ENCODE assay signal across 8 mouse cellular contexts in the genomic region with DNA sequence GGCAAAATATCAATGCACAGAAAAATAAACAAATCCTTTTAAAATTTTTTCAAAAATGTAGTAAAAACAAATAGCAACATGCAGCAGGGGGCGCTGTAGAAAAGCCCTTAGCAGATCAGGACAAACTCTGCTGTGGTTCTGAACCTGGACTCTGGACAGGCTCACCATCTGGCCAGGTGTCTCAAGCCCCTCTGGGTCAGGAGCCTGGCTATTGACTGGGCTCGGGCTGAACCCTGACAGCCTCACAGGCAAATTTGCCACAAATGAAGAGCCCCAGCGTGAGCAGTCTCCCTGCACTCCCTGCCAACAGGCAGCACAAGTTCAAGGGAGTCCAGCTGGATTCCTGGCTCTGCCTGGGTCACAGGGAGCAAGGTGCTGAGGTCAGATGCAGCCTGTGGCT. TPM values are rescaled to one million over a fixed set of nuclear protein-coding genes. Genes with fewer than 3 reads are reported as not detected.
DNase-seq lines count a peak whose midpoint lies in the region; ATAC-seq and TF ChIP-seq lines count a peak whose summit lies in the region.

No protein-coding gene starts in this region.

- TF ChIP-seq CTCF in layer of hippocampus, adult 2 months (conservative IDR thresholded peaks at IDR 0.05), result peak; percentile 88
- peak; percentile 39 for TF ChIP-seq CTCF in ES-Bruce4 (IDR thresholded peaks at IDR 0.05; ENCODE audit: low read depth, low read length)

- no peaks in the 10 kb centered on the region for H3K27me3 ChIP-seq in ES-Bruce4 (ENCODE audit: control insufficient read depth, insufficient read depth, low read length, poor library complexity, severe bottlenecking)
- H3K27me3 ChIP-seq in liver, embryonic 16.5 days (ENCODE audit: control insufficient read depth, insufficient read depth, low read depth, low read length), result peaks cover 4% of the 10 kb centered on the region; the same call in 1 of the 2 replicates
- no peaks in the 10 kb centered on the region for H3K27me3 ChIP-seq in hindbrain, embryonic 14.5 days (ENCODE audit: control insufficient read depth, insufficient read depth, low read length)

- H3K4me2 ChIP-seq in liver, embryonic 16.5 days (ENCODE audit: low read depth, low read length), result no peak overlapping the region
- no peak overlapping the region for H3K4me2 ChIP-seq in hindbrain, embryonic 14.5 days (replicated peaks)

- no peaks in the 10 kb centered on the region for H3K36me3 ChIP-seq in ES-Bruce4 (ENCODE audit: control insufficient read depth, insufficient read depth, low read length, poor library complexity, severe bottlenecking)
- no peaks in the 10 kb centered on the region for H3K36me3 ChIP-seq in liver, embryonic 16.5 days (ENCODE audit: control insufficient read depth, insufficient read depth)
- no peaks in the 10 kb centered on the region for H3K36me3 ChIP-seq in hindbrain, embryonic 14.5 days (replicated peaks; ENCODE audit: control insufficient read depth, insufficient read depth)

- H3K27ac ChIP-seq in layer of hippocampus, adult 2 months, result no peak overlapping the region
- no peak overlapping the region for H3K27ac ChIP-seq in ES-Bruce4 (ENCODE audit: insufficient read depth, low read length)
- H3K27ac ChIP-seq in liver, embryonic 16.5 days (ENCODE audit: low read length), result no peak overlapping the region
- no peak overlapping the region for H3K27ac ChIP-seq in hindbrain, embryonic 14.5 days

- no peak overlapping the region for H3K4me3 ChIP-seq in layer of hippocampus, adult 2 months
- no peak overlapping the region for H3K4me3 ChIP-seq in ES-Bruce4 (ENCODE audit: low read depth, low read length)
- H3K4me3 ChIP-seq in liver, embryonic 16.5 days (ENCODE audit: low read depth, low read length), result no peak overlapping the region
- no peak overlapping the region for H3K4me3 ChIP-seq in hindbrain, embryonic 14.5 days (replicated peaks; ENCODE audit: low read length)

- no peak for DNase-seq in layer of hippocampus, adult 2 months (ENCODE audit: low spot score in 2 of 2)
- DNase-seq in layer of hippocampus, adult 9-11 months, result no peak
- peak; percentile 17 for DNase-seq in adrenal gland, adult 8-10 months
- DNase-seq in gastrocnemius, postnatal 10 days, result peak; percentile 69
- DNase-seq in thymus, postnatal 0 days (ENCODE audit: low spot score), result peak; percentile 63
- no peak for DNase-seq in hindbrain, embryonic 14.5 days (ENCODE audit: low spot score)

- peaks cover 1% of the 10 kb centered on the region for H3K4me1 ChIP-seq in ES-Bruce4 (ENCODE audit: control insufficient read depth, insufficient read depth, low read length)
- no peaks in the 10 kb centered on the region for H3K4me1 ChIP-seq in liver, embryonic 16.5 days (ENCODE audit: control insufficient read depth, low read depth, low read length)
- no peaks in the 10 kb centered on the region for H3K4me1 ChIP-seq in hindbrain, embryonic 14.5 days (replicated peaks; ENCODE audit: control insufficient read depth, insufficient read depth, low read length)

- WGBS in liver, embryonic 16.5 days (ENCODE audit: insufficient replicate concordance), result 13% methylated on average over 3 of the region's 3 CpGs
- 15% methylated on average over 3 of the region's 3 CpGs for WGBS in hindbrain, embryonic 14.5 days

- no peak overlapping the region for H3K9ac ChIP-seq in ES-Bruce4 (ENCODE audit: low read depth, poor library complexity, severe bottlenecking)
- no peak overlapping the region for H3K9ac ChIP-seq in liver, embryonic 16.5 days (ENCODE audit: low read depth, low read length)
- no peak overlapping the region for H3K9ac ChIP-seq in hindbrain, embryonic 14.5 days

- ATAC-seq in liver, embryonic 16.5 days (ENCODE audit: low read depth), result 0 out of 2 replicates have a peak, but pooled peaks have one; percentile 5
- ATAC-seq in hindbrain, embryonic 14.5 days (ENCODE audit: low FRiP score), result no peak

- TF ChIP-seq EP300 in ES-Bruce4 (IDR thresholded peaks at IDR 0.05; ENCODE audit: insufficient read depth, low read depth, low read length), result no peak

- no peak for TF ChIP-seq POLR2A in ES-Bruce4 (IDR thresholded peaks at IDR 0.05; ENCODE audit: insufficient read depth, low read length)

- H3K9me3 ChIP-seq in ES-Bruce4 (replicated peaks; ENCODE audit: control insufficient read depth, insufficient read depth, low read length, poor library complexity, severe bottlenecking), result no peaks in the 10 kb centered on the region
- no peaks in the 10 kb centered on the region for H3K9me3 ChIP-seq in liver, embryonic 16.5 days (replicated peaks; ENCODE audit: control insufficient read depth, low read length)
- H3K9me3 ChIP-seq in hindbrain, embryonic 14.5 days (ENCODE audit: control insufficient read depth, low read length), result no peaks in the 10 kb centered on the region

RNA-seq across cellular contexts. Expression of gene Anxa4, which starts 20.0 kb away (rescaled TPM):
- 1 to 10 TPM; 4.6 to 4.8 TPM for total RNA-seq in layer of hippocampus, adult 2 months (2021)
- 36.7 and 37.8 TPM in 2 replicates for polyA plus RNA-seq in ES-Bruce4 (2011; ENCODE audit: insufficient read depth, insufficient read length, low read depth, missing spikeins)
- total RNA-seq in adrenal gland, adult 8-10 months (2022), result 100 to 1,000 TPM in 1 of 4 experiments, 10 to 100 TPM in 3; 77.0 to 102 (median 86.9) TPM
- total RNA-seq in gastrocnemius, postnatal 10 days (2021), result 10 to 100 TPM; 26.8 to 31.3 TPM
- 42.9 and 45.5 TPM in 2 replicates for polyA plus RNA-seq in liver, embryonic 16.5 days (2015; fragmentation: Nextera tagmentation; extraction: Ambion mirVana)
- 33.6 and 34.0 TPM in 2 replicates for polyA plus RNA-seq in thymus, postnatal 0 days (2015; fragmentation: Nextera tagmentation; extraction: Ambion mirVana)
- 5.2 and 5.7 TPM in 2 replicates for polyA plus RNA-seq in hindbrain, embryonic 14.5 days (2014; fragmentation: Nextera tagmentation; extraction: Ambion mirVana)

RNA-seq across cellular contexts. Expression of gene Aak1, which starts 36.0 kb away (rescaled TPM):
- 100 to 1,000 TPM; 445 to 462 TPM for total RNA-seq in layer of hippocampus, adult 2 months (2021)
- 31.1 and 38.2 TPM in 2 replicates for polyA plus RNA-seq in ES-Bruce4 (2011; ENCODE audit: insufficient read depth, insufficient read length, low read depth, missing spikeins)
- total RNA-seq in adrenal gland, adult 8-10 months (2022), result 100 to 1,000 TPM; 129 to 147 (median 132) TPM
- total RNA-seq in gastrocnemius, postnatal 10 days (2021), result 10 to 100 TPM; 35.7 to 45.3 TPM
- 3.4 TPM in 2 replicates for polyA plus RNA-seq in liver, embryonic 16.5 days (2015; fragmentation: Nextera tagmentation; extraction: Ambion mirVana)
- polyA plus RNA-seq in thymus, postnatal 0 days (2015; fragmentation: Nextera tagmentation; extraction: Ambion mirVana), result 13.6 and 19.0 TPM in 2 replicates
- 49.8 and 52.7 TPM in 2 replicates for polyA plus RNA-seq in hindbrain, embryonic 14.5 days (2014; fragmentation: Nextera tagmentation; extraction: Ambion mirVana)

Comparison
In these comparisons a context has a peak if more than half of its experiments do, and no peak if none do; other contexts are left out.
1. DNase-seq: peak in adrenal gland, adult 8-10 months (single experiment), gastrocnemius, postnatal 10 days (single experiment) and thymus, postnatal 0 days (single experiment); none in layer of hippocampus, adult 2 months (0 of 2), layer of hippocampus, adult 9-11 months (single experiment) and hindbrain, embryonic 14.5 days (single experiment).